Mouse (Mus musculus): Measurements from ENCODE around the gene Nek3. TPM values are rescaled to one million over a fixed set of nuclear protein-coding genes. Genes with fewer than 3 reads are reported as not detected.

The Nek3 gene
- total and polyA plus RNA-seq, 3 experiments: 1.00 to 2.1 (median 1.4) TPM

- Histone ChIP-seq H3K27me3 (ENCODE audit: control insufficient read depth, insufficient read depth, low read length) (no peaks in the 10 kb centered on the region), H3K79me2 (replicated peaks; ENCODE audit: control insufficient read depth, insufficient read depth, low read length) (no peaks in the 10 kb centered on the region), H3K36me3 (ENCODE audit: control insufficient read depth, insufficient read depth, low read length) (no peaks in the 10 kb centered on the region), H3K4me3 (no peak overlapping the region), H3K27ac (no peak overlapping the region), H3K4me1 (ENCODE audit: control insufficient read depth, insufficient read depth, low read length) (peaks cover 4% of the 10 kb centered on the region), H3K9ac (ENCODE audit: low read depth, low read length) (no peak overlapping the region)
- 96% methylated on average over 5 of the region's 5 CpGs for WGBS
- DNase-seq: no peak
- TF ChIP-seq CTCF (IDR thresholded peaks at IDR 0.05): no peak
- TF ChIP-seq EP300 (IDR thresholded peaks at IDR 0.05; ENCODE audit: insufficient read depth, low read depth, low read length): no peak
- TF ChIP-seq POLR2A (IDR thresholded peaks at IDR 0.05; ENCODE audit: insufficient read depth, low read depth, low read length): no peak
- intact Hi-C loops (cut with DNase I): loop anchor here (5.0 kb wide), 2 partner anchors 107 to 177 kb away; partner anchors contain the start of genes Alg11 and Atp7b
Observed at GRCm38 (mm10) chr8:22169167-22169566, 2.9 kb upstream of the Nek3 start.

- Histone ChIP-seq H3K4me3 (peak overlapping the region; percentile 53), H3K27ac (peak overlapping the region; percentile 59), H3K36me3 (ENCODE audit: control insufficient read depth, insufficient read depth, low read length) (no peaks in the 10 kb centered on the region), H3K4me1 (ENCODE audit: control insufficient read depth, insufficient read depth, low read length) (peaks cover 4% of the 10 kb centered on the region), H3K9ac (ENCODE audit: low read depth, low read length) (peak overlapping the region; percentile 82), H3K27me3 (ENCODE audit: control insufficient read depth, insufficient read depth, low read length) (no peaks in the 10 kb centered on the region), H3K79me2 (replicated peaks; ENCODE audit: control insufficient read depth, insufficient read depth, low read length) (no peaks in the 10 kb centered on the region)
- WGBS: 51% methylated on average over 10 of the region's 10 CpGs
- intact Hi-C loops (cut with DNase I): loop anchor here (2.0 to 5.0 kb wide), 3 partner anchors 19 to 173 kb away; partner anchors contain the start of genes Alg11, Atp7b and Ckap2
- DNase-seq: no peak
- no peak for TF ChIP-seq EP300 (IDR thresholded peaks at IDR 0.05; ENCODE audit: insufficient read depth, low read depth, low read length)
Observed at GRCm38 (mm10) chr8:22165251-22166079, 770 bp downstream of the Nek3 start.

GRCm38 (mm10) chr8:22164431-22164830 is 1.8 kb downstream of the Nek3 start:
- WGBS: 87% methylated on average over 10 of the region's 10 CpGs
- H3K9ac ChIP-seq (ENCODE audit: low read depth, low read length): no peak overlapping the region
- peaks cover 4% of the 10 kb centered on the region for H3K4me1 ChIP-seq (ENCODE audit: control insufficient read depth, insufficient read depth, low read length)
- no peak overlapping the region for H3K4me3 ChIP-seq
- intact Hi-C loops (cut with DNase I): no loop called here
- H3K36me3 ChIP-seq (ENCODE audit: control insufficient read depth, insufficient read depth, low read length): no peaks in the 10 kb centered on the region
- no peaks in the 10 kb centered on the region for H3K27me3 ChIP-seq (ENCODE audit: control insufficient read depth, insufficient read depth, low read length)
- no peak for TF ChIP-seq CTCF (IDR thresholded peaks at IDR 0.05)
- no peak for TF ChIP-seq EP300 (IDR thresholded peaks at IDR 0.05; ENCODE audit: insufficient read depth, low read depth, low read length)
- TF ChIP-seq POLR2A (IDR thresholded peaks at IDR 0.05; ENCODE audit: insufficient read depth, low read depth, low read length): no peak
- H3K27ac ChIP-seq: no peak overlapping the region
- H3K79me2 ChIP-seq (replicated peaks; ENCODE audit: control insufficient read depth, insufficient read depth, low read length): no peaks in the 10 kb centered on the region
- DNase-seq: no peak

GRCm38 (mm10) chr8:22162206-22162605 is 4.0 kb downstream of the Nek3 start:
- no peak for DNase-seq
- Histone ChIP-seq H3K4me3 (no peak overlapping the region), H3K27me3 (ENCODE audit: control insufficient read depth, insufficient read depth, low read length) (no peaks in the 10 kb centered on the region), H3K36me3 (ENCODE audit: control insufficient read depth, insufficient read depth, low read length) (no peaks in the 10 kb centered on the region), H3K79me2 (replicated peaks; ENCODE audit: control insufficient read depth, insufficient read depth, low read length) (no peaks in the 10 kb centered on the region), H3K4me1 (ENCODE audit: control insufficient read depth, insufficient read depth, low read length) (peaks cover 4% of the 10 kb centered on the region), H3K9ac (ENCODE audit: low read depth, low read length) (no peak overlapping the region), H3K27ac (no peak overlapping the region)
- intact Hi-C loops (cut with DNase I): no loop called here
- TF ChIP-seq EP300 (IDR thresholded peaks at IDR 0.05; ENCODE audit: insufficient read depth, low read depth, low read length): no peak
- WGBS: 84% methylated on average over 8 of the region's 8 CpGs

GRCm38 (mm10) chr8:22150345-22150663 is 15.9 kb downstream of the Nek3 start:
- TF ChIP-seq EP300 (IDR thresholded peaks at IDR 0.05; ENCODE audit: insufficient read depth, low read depth, low read length): no peak
- TF ChIP-seq POLR2A (IDR thresholded peaks at IDR 0.05; ENCODE audit: insufficient read depth, low read depth, low read length): no peak
- no peak for TF ChIP-seq CTCF (IDR thresholded peaks at IDR 0.05)
- H3K4me1 ChIP-seq (ENCODE audit: control insufficient read depth, insufficient read depth, low read length): no peaks in the 10 kb centered on the region
- H3K27me3 ChIP-seq (ENCODE audit: control insufficient read depth, insufficient read depth, low read length): no peaks in the 10 kb centered on the region
- no peaks in the 10 kb centered on the region for H3K36me3 ChIP-seq (ENCODE audit: control insufficient read depth, insufficient read depth, low read length)
- H3K27ac ChIP-seq: no peak overlapping the region
- DNase-seq: no peak
- no peak overlapping the region for H3K4me3 ChIP-seq
- H3K79me2 ChIP-seq (replicated peaks; ENCODE audit: control insufficient read depth, insufficient read depth, low read length): no peaks in the 10 kb centered on the region
- 49% methylated on average over 3 of the region's 3 CpGs for WGBS
- intact Hi-C loops (cut with DNase I): no loop called here
- no peak overlapping the region for H3K9ac ChIP-seq (ENCODE audit: low read depth, low read length)

GRCm38 (mm10) chr8:22149643-22150344 is 16.4 kb downstream of the Nek3 start:
- Histone ChIP-seq H3K9ac (ENCODE audit: low read depth, low read length) (no peak overlapping the region), H3K36me3 (ENCODE audit: control insufficient read depth, insufficient read depth, low read length) (no peaks in the 10 kb centered on the region), H3K27me3 (ENCODE audit: control insufficient read depth, insufficient read depth, low read length) (no peaks in the 10 kb centered on the region), H3K4me3 (no peak overlapping the region), H3K79me2 (replicated peaks; ENCODE audit: control insufficient read depth, insufficient read depth, low read length) (no peaks in the 10 kb centered on the region), H3K27ac (no peak overlapping the region), H3K4me1 (ENCODE audit: control insufficient read depth, insufficient read depth, low read length) (no peaks in the 10 kb centered on the region)
- no peak for DNase-seq
- WGBS: 78% methylated on average over 11 of the region's 11 CpGs
- TF ChIP-seq CTCF (IDR thresholded peaks at IDR 0.05): no peak
- TF ChIP-seq POLR2A (IDR thresholded peaks at IDR 0.05; ENCODE audit: insufficient read depth, low read depth, low read length): no peak
- no peak for TF ChIP-seq EP300 (IDR thresholded peaks at IDR 0.05; ENCODE audit: insufficient read depth, low read depth, low read length)
- intact Hi-C loops (cut with DNase I): no loop called here

All from heart, adult 2 months (tissue).